Mouse (Mus musculus): ENCODE results near the gene Rnf41. TPM values are rescaled to one million over a fixed set of nuclear protein-coding genes. Genes with fewer than 3 reads are reported as not detected.

The Rnf41 gene
- polyA plus RNA-seq, 1 experiment from 2014 or later: 85.9 TPM

GRCm38 (mm10) chr10:128490912-128491311, 79.5 kb downstream of the Rnf41 start:
- Histone ChIP-seq H3K4me1 (replicated peaks) (peaks cover 42% of the 10 kb centered on the region), H3K27ac (peak overlapping the region; percentile 51; the same call in 1 of the 2 replicates), H3K9me3 (no peaks in the 10 kb centered on the region), H3K4me2 (replicated peaks) (no peak overlapping the region), H3K9ac (replicated peaks) (peak overlapping the region; percentile 32; the same call in 1 of the 2 replicates), H3K4me3 (replicated peaks) (no peak overlapping the region), H3K36me3 (peaks cover 59% of the 10 kb centered on the region), H3K27me3 (no peaks in the 10 kb centered on the region)
- 42% methylated on average over 5 of the region's 5 CpGs for WGBS
- ATAC-seq: no peak

Small RNA genes within 50 kb of the gene (microRNA-seq; reads per million reads assigned to microRNA genes)
- not detected for gene Gm25361
- gene Gm26308: not detected
- 1.0 reads per million for gene Mir6914
- 2.1 reads per million, percentile 2 among the genes with 10 or more reads in this experiment for gene Mir6915
- gene Mir8105: 1.2 reads per million

Other genes starting within 250 kb of the Rnf41 start
- gene Rbms2, start 231.4 kb upstream of the Rnf41 start, polyA plus RNA-seq (2015; fragmentation: Nextera tagmentation; extraction: Ambion mirVana): 9.8 and 10.9 TPM in 2 replicates
- 1.1 and 1.4 TPM in 2 replicates for gene Gls2, start 217.2 kb upstream of the Rnf41 start, polyA plus RNA-seq (2015; fragmentation: Nextera tagmentation; extraction: Ambion mirVana)
- gene Spryd4, start 199.8 kb upstream of the Rnf41 start, polyA plus RNA-seq (2015; fragmentation: Nextera tagmentation; extraction: Ambion mirVana): 19.6 and 21.2 TPM in 2 replicates
- 0.16 and 0.32 TPM in 2 replicates for gene Mip, start 185.8 kb upstream of the Rnf41 start, polyA plus RNA-seq (2015; fragmentation: Nextera tagmentation; extraction: Ambion mirVana)
- gene Timeless, start 179.6 kb upstream of the Rnf41 start, polyA plus RNA-seq (2015; fragmentation: Nextera tagmentation; extraction: Ambion mirVana): 27.7 and 28.6 TPM in 2 replicates
- gene Apon, start 157.6 kb upstream of the Rnf41 start, polyA plus RNA-seq (2015; fragmentation: Nextera tagmentation; extraction: Ambion mirVana): 0.15 and 0.23 TPM in 2 replicates
- not detected in 2 replicates for gene Apof, start 143.0 kb upstream of the Rnf41 start, polyA plus RNA-seq (2015; fragmentation: Nextera tagmentation; extraction: Ambion mirVana)
- 19.3 and 20.0 TPM in 2 replicates for gene Stat2, start 141.1 kb upstream of the Rnf41 start, polyA plus RNA-seq (2015; fragmentation: Nextera tagmentation; extraction: Ambion mirVana)
- gene Il23a, start 112.9 kb upstream of the Rnf41 start, polyA plus RNA-seq (2015; fragmentation: Nextera tagmentation; extraction: Ambion mirVana): 0.16 TPM in 1 of 2 replicates, not detected in the other
- 28.6 and 30.4 TPM in 2 replicates for gene Pan2, start 108.3 kb upstream of the Rnf41 start, polyA plus RNA-seq (2015; fragmentation: Nextera tagmentation; extraction: Ambion mirVana)
- 225 and 230 TPM in 2 replicates for gene Cnpy2, start 89.2 kb upstream of the Rnf41 start, polyA plus RNA-seq (2015; fragmentation: Nextera tagmentation; extraction: Ambion mirVana)
- 213 and 225 TPM in 2 replicates for gene Cs, start 73.9 kb upstream of the Rnf41 start, polyA plus RNA-seq (2015; fragmentation: Nextera tagmentation; extraction: Ambion mirVana)
- 28.2 and 34.3 TPM in 2 replicates for gene Coq10a, start 42.7 kb upstream of the Rnf41 start, polyA plus RNA-seq (2015; fragmentation: Nextera tagmentation; extraction: Ambion mirVana)
- gene Ankrd52, start 34.5 kb upstream of the Rnf41 start, polyA plus RNA-seq (2015; fragmentation: Nextera tagmentation; extraction: Ambion mirVana): 13.0 and 14.8 TPM in 2 replicates
- 0.18 and 0.22 TPM in 2 replicates for gene Slc39a5, start 10.4 kb upstream of the Rnf41 start, polyA plus RNA-seq (2015; fragmentation: Nextera tagmentation; extraction: Ambion mirVana)
- 142 and 153 TPM in 2 replicates for gene Nabp2, start 165 bp upstream of the Rnf41 start, polyA plus RNA-seq (2015; fragmentation: Nextera tagmentation; extraction: Ambion mirVana)
- gene Smarcc2, start 47.6 kb downstream of the Rnf41 start, polyA plus RNA-seq (2015; fragmentation: Nextera tagmentation; extraction: Ambion mirVana): 200 and 212 TPM in 2 replicates
- 836 and 885 TPM in 2 replicates for gene Myl6, start 82.5 kb downstream of the Rnf41 start, polyA plus RNA-seq (2015; fragmentation: Nextera tagmentation; extraction: Ambion mirVana)
- 3.4 and 4.3 TPM in 2 replicates for gene Myl6b, start 87.0 kb downstream of the Rnf41 start, polyA plus RNA-seq (2015; fragmentation: Nextera tagmentation; extraction: Ambion mirVana)
- gene Esyt1, start 114.2 kb downstream of the Rnf41 start, polyA plus RNA-seq (2015; fragmentation: Nextera tagmentation; extraction: Ambion mirVana): 11.6 and 13.7 TPM in 2 replicates
- gene Zc3h10, start 136.1 kb downstream of the Rnf41 start, polyA plus RNA-seq (2015; fragmentation: Nextera tagmentation; extraction: Ambion mirVana): 23.3 and 24.2 TPM in 2 replicates
- 2,545 and 2,595 TPM in 2 replicates for gene Rpl41, start 137.6 kb downstream of the Rnf41 start, polyA plus RNA-seq (2015; fragmentation: Nextera tagmentation; extraction: Ambion mirVana)
- gene Pa2g4, start 154.3 kb downstream of the Rnf41 start, polyA plus RNA-seq (2015; fragmentation: Nextera tagmentation; extraction: Ambion mirVana): 139 TPM in 2 replicates
- gene Erbb3, start 178.0 kb downstream of the Rnf41 start, polyA plus RNA-seq (2015; fragmentation: Nextera tagmentation; extraction: Ambion mirVana): 0.13 and 0.19 TPM in 2 replicates
- gene Rps26, start 215.1 kb downstream of the Rnf41 start, polyA plus RNA-seq (2015; fragmentation: Nextera tagmentation; extraction: Ambion mirVana): 461 and 477 TPM in 2 replicates
- gene Ikzf4, start 234.3 kb downstream of the Rnf41 start, polyA plus RNA-seq (2015; fragmentation: Nextera tagmentation; extraction: Ambion mirVana): 16.5 and 17.0 TPM in 2 replicates

Measured in midbrain, embryonic 13.5 days (tissue).